Mouse (Mus musculus) lung, postnatal 0 days (tissue): ENCODE data around the gene Mcu. TPM values are rescaled to one million over a fixed set of nuclear protein-coding genes. Genes with fewer than 3 reads are reported as not detected.

Experiments used
- ATAC-seq: fragments of 200-750 bp; cut with Nextera tagmentation; 2 replicates; pipeline ENCODE4 v1.8.0; 2017; ENCODE audit warnings: moderate library complexity
- DNase-seq: peaks from one replicate; pipeline ENCODE4 v3.0.0-alpha.2; 2016; ENCODE audit warnings: low spot score
- H3K27ac ChIP-seq: fragments of 300-500 bp; sonication (generic); 2 replicates; pipeline ENCODE4 v1.5.1; 2014; ENCODE audit warnings: antibody characterized with exemption, mild to moderate bottlenecking, low read length, mixed read lengths
- H3K27me3 ChIP-seq: fragments of 300-500 bp; sonication (generic); replicated peaks from 2 replicates; pipeline ENCODE4 v1.6.1; 2014; ENCODE audit warnings: low read length, mixed read lengths; ENCODE audit not compliant: insufficient read depth
- H3K36me3 ChIP-seq: fragments of 300-500 bp; sonication (generic); 2 replicates; pipeline ENCODE4 v1.6.1; 2014; ENCODE audit warnings: low read length, mixed read lengths; ENCODE audit not compliant: insufficient read depth
- H3K4me1 ChIP-seq: fragments of 300-500 bp; sonication (generic); 2 replicates; pipeline ENCODE4 v1.6.1; 2014; ENCODE audit warnings: antibody characterized with exemption, low read depth, low read length, mixed read lengths; ENCODE audit not compliant: insufficient read depth
- H3K4me2 ChIP-seq: fragments of 300-500 bp; sonication (generic); replicated peaks from 2 replicates; pipeline ENCODE4 v1.6.1; 2014; ENCODE audit warnings: low read depth, mild to moderate bottlenecking, low read length, moderate library complexity, mixed read lengths
- H3K4me3 ChIP-seq: fragments of 300-500 bp; sonication (generic); 2 replicates; pipeline ENCODE4 v1.5.1; 2014; ENCODE audit warnings: low read depth, low read length
- H3K9ac ChIP-seq: fragments of 300-500 bp; sonication (generic); replicated peaks from 2 replicates; pipeline ENCODE4 v1.6.1; 2014; ENCODE audit warnings: low read depth, mild to moderate bottlenecking
- H3K9me3 ChIP-seq: fragments of 300-500 bp; sonication (generic); 2 replicates; pipeline ENCODE4 v1.6.1; 2016; ENCODE audit warnings: low read length, mixed read lengths
- CTCF ChIP-seq: IDR thresholded peaks from 2 replicates; pipeline ENCODE4 v1.5.1; 2016; ENCODE audit warnings: antibody characterized with exemption, mild to moderate bottlenecking
- EP300 ChIP-seq: IDR thresholded peaks from 2 replicates; pipeline ENCODE4 v1.6.1; 2016; ENCODE audit warnings: antibody characterized with exemption, mild to moderate bottlenecking, control low read depth
- WGBS: fragments of 180-500 bp; shearing (Covaris S2); extraction: QIAGEN DNeasy Blood & Tissue Kit; methylation state at CpG from one replicate; pipeline ENCODE4 v1.1.7; 2014; 5-methylcytosine and 5-hydroxymethylcytosine counted together
- polyA plus RNA-seq: library from polyadenylated mRNA; unstranded; fragments of >200 nt; fragmentation: Nextera tagmentation; extraction: Ambion mirVana; gene quantifications from 2 replicates; pipeline ENCODE4 v1.2.1, GENCODE M21; 2015

Gene Mcu
- polyA plus RNA-seq, 1 experiment from 2014 or later, result 34.5 TPM

DNA sequence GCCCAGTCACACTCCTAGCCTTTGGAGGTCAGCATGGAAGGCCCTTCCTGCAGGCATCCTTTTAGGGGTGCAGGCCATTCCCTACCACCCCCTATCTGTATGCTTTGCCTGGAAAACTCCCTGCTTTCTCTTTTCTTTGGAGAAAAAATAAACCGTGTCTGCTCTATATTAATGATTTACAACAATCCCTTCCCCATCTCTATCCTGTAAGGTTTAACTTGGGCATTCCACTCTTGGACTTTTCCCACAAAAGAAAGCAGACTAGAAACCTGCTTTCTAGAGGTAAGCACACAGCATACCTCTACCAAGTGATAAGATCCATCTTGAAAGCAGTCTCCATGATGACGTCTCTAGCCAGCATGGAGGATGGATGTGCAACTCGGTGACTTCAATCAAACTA is 75.9 kb downstream of the Mcu start:
- no peaks in the 10 kb centered on the region for H3K9me3 ChIP-seq
- 66% methylated on average over 3 of the region's 3 CpGs for WGBS
- H3K27ac ChIP-seq, result no peak overlapping the region
- no peaks in the 10 kb centered on the region for H3K27me3 ChIP-seq
- H3K4me1 ChIP-seq, result peaks cover 4% of the 10 kb centered on the region; the same call in 1 of the 2 replicates
- H3K36me3 ChIP-seq, result no peaks in the 10 kb centered on the region
- no peak overlapping the region for H3K4me2 ChIP-seq
- TF ChIP-seq CTCF (no peak), EP300 (no peak)
- no peak overlapping the region for H3K4me3 ChIP-seq
- ATAC-seq (no peak), DNase-seq (no peak)
- H3K9ac ChIP-seq, result no peak overlapping the region

DNA sequence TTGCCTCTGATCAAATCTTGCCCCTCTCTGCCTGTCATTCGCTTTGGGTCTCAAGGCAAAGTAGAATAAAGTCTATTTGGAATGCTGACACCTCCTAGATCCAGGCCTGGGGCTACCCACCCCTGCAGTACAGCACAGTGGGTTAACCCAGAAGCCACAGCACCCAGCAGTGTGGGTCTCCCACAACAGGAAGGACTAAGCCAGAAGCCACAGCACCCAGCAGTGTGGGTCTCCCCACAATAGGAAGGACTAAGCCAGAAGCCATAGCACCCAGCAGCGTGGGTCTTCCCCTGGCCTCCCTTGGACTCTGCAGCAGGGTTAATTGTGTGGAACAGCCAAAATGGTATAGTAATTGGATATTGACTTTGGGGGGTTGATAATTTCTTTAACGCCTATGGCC is 76.4 kb downstream of the Mcu start:
- Histone ChIP-seq H3K4me1 (peaks cover 4% of the 10 kb centered on the region; the same call in 1 of the 2 replicates), H3K4me2 (no peak overlapping the region), H3K27ac (no peak overlapping the region), H3K4me3 (no peak overlapping the region), H3K9ac (no peak overlapping the region), H3K36me3 (no peaks in the 10 kb centered on the region), H3K9me3 (no peaks in the 10 kb centered on the region), H3K27me3 (no peaks in the 10 kb centered on the region)
- DNase-seq (no peak), ATAC-seq (no peak)
- TF ChIP-seq CTCF (no peak), EP300 (no peak)
- 92% methylated on average over 3 of the region's 3 CpGs for WGBS

DNA sequence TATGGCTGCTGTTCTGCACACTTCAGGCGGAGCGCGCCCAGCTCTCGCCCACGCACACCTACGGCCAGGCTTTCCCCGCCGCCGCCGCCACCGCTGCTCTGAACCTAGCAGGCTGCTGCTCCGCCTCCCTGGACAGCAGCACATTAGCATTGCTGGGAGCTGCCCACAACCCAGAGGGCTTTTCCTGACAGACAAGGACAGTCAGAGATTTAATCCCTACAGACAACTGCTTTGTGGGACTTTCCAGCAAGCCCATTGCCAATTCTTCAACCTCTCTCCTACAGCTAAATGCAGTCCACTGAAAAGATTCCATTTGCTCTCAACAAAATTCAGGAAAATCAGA is 77.0 kb downstream of the Mcu start:
- TF ChIP-seq CTCF, result no peak
- TF ChIP-seq EP300, result no peak
- Histone ChIP-seq H3K27ac (no peak overlapping the region), H3K9ac (no peak overlapping the region), H3K36me3 (no peaks in the 10 kb centered on the region), H3K4me3 (no peak overlapping the region), H3K27me3 (no peaks in the 10 kb centered on the region), H3K4me1 (peaks cover 4% of the 10 kb centered on the region; the same call in 1 of the 2 replicates), H3K9me3 (no peaks in the 10 kb centered on the region), H3K4me2 (peak overlapping the region; percentile 54)
- DNase-seq (peak; percentile 63), ATAC-seq (peak; percentile 62)
- 3% methylated on average over 12 of the region's 12 CpGs for WGBS

DNA sequence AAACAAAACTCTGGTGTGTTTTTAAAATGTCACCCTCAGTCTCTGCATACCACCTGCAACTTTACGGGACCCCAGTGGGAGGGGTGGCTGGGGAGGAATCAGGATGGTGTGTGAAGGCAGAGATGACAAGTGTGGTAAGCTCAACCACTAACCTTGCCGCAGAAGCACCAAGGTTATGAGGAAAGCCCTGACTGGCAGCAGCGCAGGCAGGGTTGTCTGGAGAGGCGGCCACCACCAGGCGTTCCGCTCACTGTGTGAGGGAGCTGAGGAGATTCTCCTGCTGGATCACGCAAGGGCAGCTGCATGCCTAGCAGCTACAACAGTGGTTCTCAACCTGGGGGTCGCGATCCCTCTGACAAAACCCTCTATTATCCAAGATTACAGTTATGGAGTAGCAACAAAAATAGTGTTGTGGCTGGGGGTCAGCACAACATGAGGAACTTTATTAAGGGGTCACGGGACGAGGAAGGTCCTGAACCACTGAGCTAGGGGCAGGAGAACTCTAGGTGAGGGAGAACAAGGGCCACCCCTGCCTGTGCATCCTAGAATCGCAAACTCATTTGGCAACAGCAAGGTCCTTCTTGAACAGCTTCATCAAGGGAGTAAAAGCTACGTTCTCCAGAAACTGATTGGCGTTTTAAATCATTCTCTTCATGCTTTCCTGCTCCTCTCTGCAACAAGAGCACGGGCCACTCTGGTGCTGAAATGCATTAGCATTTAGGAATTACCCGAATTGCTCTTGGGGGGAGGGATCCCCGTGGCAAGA is 77.5 kb downstream of the Mcu start:
- H3K9me3 ChIP-seq, result no peaks in the 10 kb centered on the region
- no peaks in the 10 kb centered on the region for H3K36me3 ChIP-seq
- WGBS, result 45% methylated on average over 17 of the region's 17 CpGs
- peaks cover 4% of the 10 kb centered on the region; the same call in 1 of the 2 replicates for H3K4me1 ChIP-seq
- H3K4me2 ChIP-seq, result peak overlapping the region; percentile 54
- TF ChIP-seq CTCF, result no peak
- no peak for TF ChIP-seq EP300
- no peak for ATAC-seq
- no peaks in the 10 kb centered on the region for H3K27me3 ChIP-seq
- no peak overlapping the region for H3K4me3 ChIP-seq
- H3K9ac ChIP-seq, result no peak overlapping the region
- no peak overlapping the region for H3K27ac ChIP-seq
- no peak for DNase-seq

DNA sequence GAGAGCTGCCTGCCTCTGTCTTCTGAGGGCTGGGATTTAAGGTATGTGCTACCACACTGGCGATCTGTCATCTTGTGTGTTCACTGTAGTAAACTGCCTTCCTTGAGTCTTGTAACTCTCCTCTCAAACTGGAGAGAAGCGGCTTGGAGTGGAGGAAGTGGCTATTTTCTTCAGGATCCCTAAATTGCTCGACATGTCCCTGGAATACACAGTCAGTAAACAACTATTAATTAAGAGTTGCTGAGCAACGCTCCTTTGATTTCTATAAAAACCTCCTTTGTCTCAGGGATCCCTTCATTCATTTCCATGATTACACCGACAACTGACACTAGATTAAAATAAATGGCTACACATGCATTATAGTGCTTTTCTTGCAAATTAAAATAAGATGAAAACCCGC is 78.4 kb downstream of the Mcu start:
- Histone ChIP-seq H3K4me2 (no peak overlapping the region), H3K4me3 (no peak overlapping the region), H3K9me3 (no peaks in the 10 kb centered on the region), H3K4me1 (peaks cover 4% of the 10 kb centered on the region; the same call in 1 of the 2 replicates), H3K36me3 (no peaks in the 10 kb centered on the region), H3K27me3 (no peaks in the 10 kb centered on the region), H3K27ac (no peak overlapping the region), H3K9ac (no peak overlapping the region)
- ATAC-seq (no peak), DNase-seq (no peak)
- no peak for TF ChIP-seq CTCF
- no peak for TF ChIP-seq EP300
- 84% methylated on average over 6 of the region's 6 CpGs for WGBS

DNA sequence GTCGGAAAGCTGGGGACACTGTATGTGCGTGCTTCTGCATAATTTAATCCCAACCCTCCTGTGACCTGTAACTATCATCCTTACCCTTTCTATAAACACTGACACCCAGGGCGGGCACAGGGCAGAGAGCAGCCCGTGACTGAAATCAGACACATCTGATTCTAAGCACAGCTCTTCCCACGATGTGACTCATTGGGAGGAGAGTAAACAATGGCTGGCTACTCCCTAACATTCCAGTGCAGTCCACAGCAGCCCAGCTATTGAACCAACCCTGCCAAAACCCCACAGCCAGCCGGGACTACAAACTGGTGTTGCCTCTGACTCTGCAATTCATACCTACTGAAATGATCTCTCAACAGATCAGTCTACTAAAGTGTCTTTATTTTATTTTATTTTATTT is 78.9 kb downstream of the Mcu start:
- H3K36me3 ChIP-seq, result no peaks in the 10 kb centered on the region
- ATAC-seq (peak; percentile 53), DNase-seq (peak; percentile 46)
- no peaks in the 10 kb centered on the region for H3K9me3 ChIP-seq
- WGBS, result 49% methylated on average over 6 of the region's 6 CpGs
- TF ChIP-seq EP300 (no peak), CTCF (no peak)
- no peak overlapping the region for H3K27ac ChIP-seq
- peaks cover 4% of the 10 kb centered on the region; the same call in 1 of the 2 replicates for H3K4me1 ChIP-seq
- H3K4me3 ChIP-seq, result no peak overlapping the region
- no peak overlapping the region for H3K4me2 ChIP-seq
- H3K27me3 ChIP-seq, result no peaks in the 10 kb centered on the region
- no peak overlapping the region for H3K9ac ChIP-seq
